ENCODE assay signal across 9 mouse cellular contexts in the genomic region with DNA sequence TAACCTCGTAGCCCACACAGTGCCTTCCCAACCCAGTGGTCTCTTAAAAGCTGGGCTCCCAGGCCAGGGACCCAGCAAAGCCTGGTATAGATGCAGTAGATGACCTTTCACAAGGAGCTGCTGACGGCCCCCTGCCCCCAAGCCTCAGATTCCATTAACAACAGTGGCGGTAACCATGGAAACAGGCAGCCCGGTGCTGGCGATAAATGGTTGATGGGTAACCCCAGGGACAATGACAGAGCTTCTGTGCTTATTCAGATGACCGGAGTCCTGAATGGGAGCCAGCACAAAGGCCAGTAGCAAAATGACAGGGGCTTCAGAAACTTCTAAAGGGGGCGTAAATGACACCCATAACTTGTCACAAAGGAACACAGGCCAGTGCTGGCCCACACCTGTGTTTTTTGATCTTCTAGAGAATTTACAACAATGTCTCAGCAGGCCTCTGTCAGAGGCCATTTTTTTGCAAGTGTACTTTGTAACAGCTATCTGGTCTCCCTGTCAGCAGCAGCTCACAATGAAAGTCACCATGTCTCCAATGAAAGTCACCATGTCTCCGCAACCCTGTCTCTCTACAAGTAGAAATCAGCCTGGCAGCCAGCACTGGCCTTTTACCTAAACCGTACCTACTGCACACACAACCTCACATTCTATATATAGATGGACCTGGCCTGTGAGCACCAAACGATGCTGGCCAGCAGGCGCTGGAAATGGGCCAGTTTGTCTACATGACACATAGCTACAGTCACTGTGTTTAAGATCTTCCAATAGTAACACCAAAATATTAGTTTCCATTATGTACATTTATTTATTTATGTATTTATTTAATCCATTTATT. TPM values are rescaled to one million over a fixed set of nuclear protein-coding genes. Genes with fewer than 3 reads are reported as not detected.
DNase-seq lines count a peak whose midpoint lies in the region; ATAC-seq and TF ChIP-seq lines count a peak whose summit lies in the region.
"Had no signal": no experiment of that assay in that cellular context is flagged by ENCODE, and none has a peak within 500 bp of the region (broad histone marks: within the 10 kb centered on the region; RNA-seq: fewer than 3 reads in every experiment).

No protein-coding gene starts in this region.

- peaks cover 47% of the 10 kb centered on the region for H3K4me1 ChIP-seq in heart, embryonic 15.5 days (replicated peaks)
- peaks cover 11% of the 10 kb centered on the region for H3K4me1 ChIP-seq in midbrain, postnatal 0 days (ENCODE audit: insufficient read depth, low read length)
- H3K4me1 ChIP-seq: megakaryocyte, embryonic 14.5 days had no signal

- TF ChIP-seq CTCF in midbrain, postnatal 0 days (IDR thresholded peaks at IDR 0.05) = no peak

- no peak overlapping the region for H3K4me3 ChIP-seq in heart, embryonic 15.5 days
- H3K4me3 ChIP-seq in midbrain, postnatal 0 days (ENCODE audit: low read depth, low read length) = no peak overlapping the region
- H3K4me3 ChIP-seq: megakaryocyte, embryonic 14.5 days had no signal

- H3K9ac ChIP-seq in heart, embryonic 15.5 days = no peak overlapping the region
- no peak overlapping the region for H3K9ac ChIP-seq in midbrain, postnatal 0 days (replicated peaks; ENCODE audit: low read length, poor library complexity, severe bottlenecking)

- peak overlapping the region; percentile 85 for H3K27ac ChIP-seq in heart, embryonic 15.5 days
- H3K27ac ChIP-seq in midbrain, postnatal 0 days (ENCODE audit: low read depth, low read length) = peak overlapping the region; percentile 64

- no peak overlapping the region for H3K4me2 ChIP-seq in heart, embryonic 15.5 days
- H3K4me2 ChIP-seq in midbrain, postnatal 0 days (ENCODE audit: low read depth, low read length, poor library complexity, severe bottlenecking) = no peak overlapping the region

- no peaks in the 10 kb centered on the region for H3K27me3 ChIP-seq in heart, embryonic 15.5 days
- no peaks in the 10 kb centered on the region for H3K27me3 ChIP-seq in midbrain, postnatal 0 days (ENCODE audit: insufficient read depth, low read length)

- peak; percentile 47 for DNase-seq in cerebellum, adult 11 months
- DNase-seq in embryo, embryonic 11.5 days (ENCODE audit: low read depth, low spot score) = peak; percentile 62
- DNase-seq in midbrain, postnatal 0 days (ENCODE audit: low spot score) = peak; percentile 88
- no peak for DNase-seq in thymus, postnatal 4 days
- no peak for DNase-seq in kidney, adult 8-10 months
- no peak for DNase-seq in left cerebral cortex, postnatal 14 days (ENCODE audit: low spot score in 2 of 2)

- ATAC-seq in heart, embryonic 15.5 days (replicated peaks; ENCODE audit: insufficient number of reproducible peaks, insufficient read depth, low FRiP score, low read depth) = peak; percentile 58
- 0 out of 2 replicates have a peak, but pooled peaks have one; percentile 54 for ATAC-seq in midbrain, postnatal 0 days (ENCODE audit: low FRiP score)
- ATAC-seq in inflammation-experienced regulatory T-cells, adult 6 months = no peak

- no peaks in the 10 kb centered on the region for H3K9me3 ChIP-seq in heart, embryonic 15.5 days (replicated peaks)
- no peaks in the 10 kb centered on the region for H3K9me3 ChIP-seq in midbrain, postnatal 0 days (ENCODE audit: low read length)
- H3K9me3 ChIP-seq: megakaryocyte, embryonic 14.5 days had no signal

- no peaks in the 10 kb centered on the region for H3K36me3 ChIP-seq in heart, embryonic 15.5 days
- no peaks in the 10 kb centered on the region for H3K36me3 ChIP-seq in midbrain, postnatal 0 days (ENCODE audit: insufficient read depth, low read length)

- intact Hi-C loops in left cerebral cortex, postnatal 14 days (cut with DNase I) = no loop called here

- 25% methylated on average over 11 of the region's 11 CpGs for WGBS in heart, embryonic 15.5 days
- WGBS in midbrain, postnatal 0 days = 12% methylated on average over 11 of the region's 11 CpGs

RNA-seq across cellular contexts. Expression of a gene that starts 27.7 kb away (rescaled TPM):
- 1.1 and 2.1 TPM in 2 replicates for polyA plus RNA-seq in heart, embryonic 15.5 days (2015; fragmentation: Nextera tagmentation; extraction: Ambion mirVana)
- 13.7 and 15.0 TPM in 2 replicates for total RNA-seq in midbrain, postnatal 0 days (2014; rRNA removed)
- polyA plus RNA-seq in midbrain, postnatal 0 days (2015; fragmentation: Nextera tagmentation; extraction: Ambion mirVana) = 0.60 and 0.79 TPM in 2 replicates
- polyA plus RNA-seq in inflammation-experienced regulatory T-cells, adult 6 months (2017; shearing (Covaris generic)) = 1 to 10 TPM; 4.4 to 5.0 (median 4.7) TPM
- total RNA-seq in left cerebral cortex, postnatal 14 days (2021) = 1 to 10 TPM; 2.2 to 3.1 TPM

RNA-seq across cellular contexts. Expression of a gene that starts 51.6 kb away (rescaled TPM):
- 16.9 and 19.5 TPM in 2 replicates for polyA plus RNA-seq in heart, embryonic 15.5 days (2015; fragmentation: Nextera tagmentation; extraction: Ambion mirVana)
- 43.4 and 47.6 TPM in 2 replicates for total RNA-seq in midbrain, postnatal 0 days (2014; rRNA removed)
- polyA plus RNA-seq in midbrain, postnatal 0 days (2015; fragmentation: Nextera tagmentation; extraction: Ambion mirVana) = 21.5 and 22.5 TPM in 2 replicates
- 10 to 100 TPM; 13.4 to 26.0 (median 22.9) TPM for polyA plus RNA-seq in inflammation-experienced regulatory T-cells, adult 6 months (2017; shearing (Covaris generic))
- 10 to 100 TPM; 37.2 to 44.3 TPM for total RNA-seq in left cerebral cortex, postnatal 14 days (2021)

Comparison
In these comparisons a context has a peak if more than half of its experiments do, and no peak if none do; other contexts are left out.
1. DNase-seq: peak in cerebellum, adult 11 months (single experiment), embryo, embryonic 11.5 days (single experiment) and midbrain, postnatal 0 days (single experiment); none in thymus, postnatal 4 days (single experiment), kidney, adult 8-10 months (0 of 2) and left cerebral cortex, postnatal 14 days (0 of 2).